Mouse (Mus musculus) forebrain, embryonic 14.5 days (tissue): ENCODE measurements around the gene Slc30a1. TPM values are rescaled to one million over a fixed set of nuclear protein-coding genes. Genes with fewer than 3 reads are reported as not detected.
A peak's percentile ranks its signal among the peaks of the same experiment; 100 is the strongest.

Experiments used
- ATAC-seq: fragments of 200-750 bp; cut with Nextera tagmentation; 2 replicates; pipeline ENCODE4 v1.8.0; 2017; ENCODE audit warnings: mild to moderate bottlenecking, moderate library complexity
- DNase-seq: peaks from one replicate; pipeline ENCODE4 v3.0.0-alpha.2; 2015; ENCODE audit warnings: low spot score
- H3K27ac ChIP-seq: fragments of 300-500 bp; sonication (generic); 2 replicates; pipeline ENCODE4 v1.5.1; 2014; ENCODE audit warnings: low read depth, mild to moderate bottlenecking, control low read depth, low read length, moderate library complexity
- H3K27me3 ChIP-seq: fragments of 300-500 bp; sonication (generic); replicated peaks from 2 replicates; pipeline ENCODE4 v1.6.1; 2014; ENCODE audit warnings: low read length, control low read depth, mixed read lengths; ENCODE audit not compliant: control insufficient read depth, insufficient read depth
- H3K36me3 ChIP-seq: fragments of 300-500 bp; sonication (generic); 2 replicates; pipeline ENCODE4 v1.6.1; 2014; ENCODE audit warnings: low read length, control low read depth; ENCODE audit not compliant: control insufficient read depth, insufficient read depth
- H3K4me1 ChIP-seq: fragments of 300-500 bp; sonication (generic); 2 replicates; pipeline ENCODE4 v1.6.1; 2014; ENCODE audit warnings: antibody characterized with exemption, low read length, control low read depth; ENCODE audit not compliant: control insufficient read depth, insufficient read depth
- H3K4me2 ChIP-seq: fragments of 300-500 bp; sonication (generic); 2 replicates; pipeline ENCODE4 v1.6.1; 2014; ENCODE audit warnings: mild to moderate bottlenecking, control low read depth, low read length
- H3K4me3 ChIP-seq: fragments of 300-500 bp; sonication (generic); 2 replicates; pipeline ENCODE4 v1.5.1; 2014; ENCODE audit warnings: low read depth, low read length, control low read depth
- H3K9ac ChIP-seq: fragments of 300-500 bp; sonication (generic); 2 replicates; pipeline ENCODE4 v1.6.1; 2014; ENCODE audit warnings: mild to moderate bottlenecking, low read length, control low read depth, moderate library complexity
- H3K9me3 ChIP-seq: fragments of 300-500 bp; sonication (generic); replicated peaks from 2 replicates; pipeline ENCODE4 v1.6.1; 2016; ENCODE audit warnings: low read length, control low read depth, mixed read lengths; ENCODE audit not compliant: control insufficient read depth
- WGBS: fragments of 180-500 bp; shearing (Covaris S2); extraction: QIAGEN DNeasy Blood & Tissue Kit; methylation state at CpG from one replicate; pipeline ENCODE4 v1.1.7; 2014; 5-methylcytosine and 5-hydroxymethylcytosine counted together
- polyA plus RNA-seq: library from polyadenylated mRNA; unstranded; fragments of >200 nt; fragmentation: Nextera tagmentation; extraction: Ambion mirVana; gene quantifications from 2 replicates; pipeline ENCODE4 v1.2.1, GENCODE M21; 2014

The Slc30a1 gene
- polyA plus RNA-seq, 1 experiment from 2014 or later = 2.0 TPM

DNA sequence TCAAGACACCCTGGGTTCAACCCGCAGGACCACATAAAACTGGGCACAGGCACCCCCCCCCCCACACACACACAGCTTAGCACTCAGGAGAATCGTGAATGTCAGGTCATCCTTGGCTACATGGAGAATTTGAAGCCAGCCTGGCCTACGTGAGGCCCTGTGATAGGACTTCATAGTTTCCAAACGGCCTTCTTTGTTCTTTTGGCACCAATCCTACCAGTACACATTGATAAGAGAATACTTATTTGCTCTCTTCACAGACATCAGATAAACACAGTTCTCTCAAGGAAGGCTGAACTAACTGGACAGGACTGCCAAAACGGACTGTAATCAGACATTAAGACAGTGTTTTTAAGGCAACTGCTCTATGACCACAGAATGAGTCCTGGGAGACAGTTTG lies 22.9 kb upstream of the Slc30a1 start:
- WGBS = 74% methylated on average over 5 of the region's 5 CpGs
- no peak for DNase-seq
- Histone ChIP-seq H3K9ac (no peak overlapping the region), H3K9me3 (no peaks in the 10 kb centered on the region), H3K4me1 (no peaks in the 10 kb centered on the region), H3K4me2 (no peak overlapping the region), H3K27ac (no peak overlapping the region), H3K4me3 (no peak overlapping the region), H3K36me3 (no peaks in the 10 kb centered on the region), H3K27me3 (no peaks in the 10 kb centered on the region)
- no peak for ATAC-seq

DNA sequence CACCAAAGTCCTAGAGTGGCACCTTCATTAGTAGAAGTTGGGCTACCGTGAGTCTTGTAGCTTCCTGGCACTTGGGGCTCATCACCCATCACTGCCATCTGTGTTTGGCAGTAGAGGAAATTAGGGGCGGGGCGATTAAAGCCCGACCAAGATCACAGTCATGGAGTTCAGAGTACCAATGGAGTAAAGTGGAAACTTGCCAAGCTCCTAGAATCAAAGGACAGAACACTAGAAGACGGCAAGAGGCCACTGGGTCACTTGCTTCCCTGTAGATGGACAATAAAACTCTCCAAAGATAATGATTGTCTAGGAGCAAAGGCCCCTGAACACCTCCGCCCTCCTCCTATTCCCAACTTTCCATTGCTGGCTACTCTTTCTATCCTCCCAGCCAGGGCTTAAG lies 14.7 kb upstream of the Slc30a1 start:
- WGBS = 69% methylated on average over 6 of the region's 6 CpGs
- no peak for ATAC-seq
- no peak overlapping the region for H3K27ac ChIP-seq

DNA sequence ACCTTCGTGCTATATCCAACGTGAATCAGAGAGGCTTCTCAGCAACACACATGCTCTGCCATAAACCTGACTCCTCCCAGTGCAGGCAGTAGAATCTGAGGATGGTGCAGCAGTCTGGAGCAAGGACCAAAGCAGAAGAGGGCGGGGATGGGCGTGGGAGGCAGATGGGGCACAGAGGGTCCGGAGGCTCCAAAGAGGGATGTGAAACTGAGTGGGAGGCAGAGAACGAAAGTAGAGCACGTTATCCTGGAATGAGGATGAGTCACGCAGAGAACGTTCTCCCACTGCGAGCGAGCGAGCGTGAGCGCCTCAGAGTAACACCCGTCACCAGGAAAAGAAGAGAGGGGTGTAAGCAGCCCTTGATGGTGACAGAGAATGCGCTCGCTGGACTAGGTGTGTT lies 12.2 kb upstream of the Slc30a1 start:
- Histone ChIP-seq H3K27ac (no peak overlapping the region), H3K27me3 (no peaks in the 10 kb centered on the region), H3K4me3 (no peak overlapping the region), H3K4me2 (no peak overlapping the region), H3K9me3 (no peaks in the 10 kb centered on the region), H3K9ac (no peak overlapping the region), H3K36me3 (no peaks in the 10 kb centered on the region), H3K4me1 (no peaks in the 10 kb centered on the region)
- 79% methylated on average over 17 of the region's 17 CpGs for WGBS
- ATAC-seq (no peak), DNase-seq (no peak)

More for the DNA sequence above, 14.7 kb upstream of the Slc30a1 start:
- Histone ChIP-seq H3K4me3 (no peak overlapping the region), H3K9ac (no peak overlapping the region), H3K36me3 (no peaks in the 10 kb centered on the region), H3K27me3 (no peaks in the 10 kb centered on the region), H3K4me2 (no peak overlapping the region), H3K4me1 (no peaks in the 10 kb centered on the region), H3K9me3 (no peaks in the 10 kb centered on the region)
- DNase-seq = no peak

DNA sequence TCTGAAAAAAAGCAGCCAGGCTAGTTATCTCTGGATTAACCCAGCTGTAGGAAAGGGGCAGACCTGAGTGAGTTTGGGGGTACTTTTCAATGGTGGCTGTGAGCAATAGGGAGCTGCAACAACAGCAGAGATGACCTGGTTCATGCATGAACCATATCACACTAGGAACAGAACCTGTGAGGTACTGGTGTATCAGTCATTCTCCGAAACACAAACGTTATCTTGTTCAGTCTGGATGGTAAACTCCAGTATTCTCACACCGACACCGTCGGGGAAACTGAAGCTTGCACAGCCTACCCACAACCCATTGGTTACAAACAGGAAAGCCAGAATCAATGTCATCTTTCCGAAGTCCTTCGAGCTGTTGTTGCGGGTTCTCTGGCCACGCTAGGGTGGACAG lies 11.7 kb upstream of the Slc30a1 start:
- WGBS = 95% methylated on average over 9 of the region's 9 CpGs
- H3K9ac ChIP-seq = no peak overlapping the region
- no peak overlapping the region for H3K4me3 ChIP-seq
- no peaks in the 10 kb centered on the region for H3K9me3 ChIP-seq
- H3K4me1 ChIP-seq = no peaks in the 10 kb centered on the region
- DNase-seq (no peak), ATAC-seq (no peak)
- H3K27ac ChIP-seq = no peak overlapping the region
- H3K36me3 ChIP-seq = no peaks in the 10 kb centered on the region
- H3K27me3 ChIP-seq = no peaks in the 10 kb centered on the region
- no peak overlapping the region for H3K4me2 ChIP-seq

DNA sequence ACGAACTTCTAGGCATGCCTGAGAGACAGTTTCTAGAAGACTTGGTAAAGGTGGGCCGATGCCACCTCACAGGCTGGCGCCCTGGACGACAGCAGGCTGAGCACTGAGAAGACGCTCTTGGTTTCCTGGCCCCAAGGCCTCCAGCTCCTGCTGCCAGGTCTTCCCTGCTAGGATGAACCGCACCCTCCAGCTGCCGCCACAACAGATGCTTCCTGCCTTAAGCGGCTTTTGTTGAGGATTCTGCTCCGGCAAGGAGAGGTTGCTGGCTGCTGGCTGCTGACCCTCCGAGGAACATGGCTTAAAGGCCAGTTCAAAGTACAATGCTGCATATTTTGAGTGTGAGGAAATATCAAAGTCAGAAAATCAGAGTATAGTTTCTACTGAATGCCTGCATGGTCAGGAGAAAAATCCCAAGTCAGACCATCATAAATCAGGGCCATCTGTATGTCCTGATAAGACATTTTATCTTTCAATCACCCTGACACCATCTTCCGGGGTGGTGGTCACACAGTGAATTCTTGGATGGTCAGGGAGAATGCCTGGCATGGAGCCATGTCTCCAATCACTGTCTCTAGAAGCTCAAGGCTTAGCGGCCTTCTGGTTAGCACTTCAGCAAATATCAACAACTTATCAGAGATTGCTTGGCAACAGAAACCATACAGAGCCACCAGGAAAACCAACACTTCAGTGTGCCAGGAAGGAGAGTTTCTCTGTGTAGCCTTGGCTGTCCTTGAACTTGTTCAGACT lies 9.6 kb upstream of the Slc30a1 start:
- DNase-seq = no peak
- Histone ChIP-seq H3K4me2 (no peak overlapping the region), H3K4me1 (no peaks in the 10 kb centered on the region), H3K4me3 (no peak overlapping the region), H3K36me3 (no peaks in the 10 kb centered on the region), H3K9ac (no peak overlapping the region), H3K27me3 (no peaks in the 10 kb centered on the region), H3K9me3 (no peaks in the 10 kb centered on the region), H3K27ac (no peak overlapping the region)
- ATAC-seq = no peak
- 79% methylated on average over 12 of the region's 12 CpGs for WGBS

DNA sequence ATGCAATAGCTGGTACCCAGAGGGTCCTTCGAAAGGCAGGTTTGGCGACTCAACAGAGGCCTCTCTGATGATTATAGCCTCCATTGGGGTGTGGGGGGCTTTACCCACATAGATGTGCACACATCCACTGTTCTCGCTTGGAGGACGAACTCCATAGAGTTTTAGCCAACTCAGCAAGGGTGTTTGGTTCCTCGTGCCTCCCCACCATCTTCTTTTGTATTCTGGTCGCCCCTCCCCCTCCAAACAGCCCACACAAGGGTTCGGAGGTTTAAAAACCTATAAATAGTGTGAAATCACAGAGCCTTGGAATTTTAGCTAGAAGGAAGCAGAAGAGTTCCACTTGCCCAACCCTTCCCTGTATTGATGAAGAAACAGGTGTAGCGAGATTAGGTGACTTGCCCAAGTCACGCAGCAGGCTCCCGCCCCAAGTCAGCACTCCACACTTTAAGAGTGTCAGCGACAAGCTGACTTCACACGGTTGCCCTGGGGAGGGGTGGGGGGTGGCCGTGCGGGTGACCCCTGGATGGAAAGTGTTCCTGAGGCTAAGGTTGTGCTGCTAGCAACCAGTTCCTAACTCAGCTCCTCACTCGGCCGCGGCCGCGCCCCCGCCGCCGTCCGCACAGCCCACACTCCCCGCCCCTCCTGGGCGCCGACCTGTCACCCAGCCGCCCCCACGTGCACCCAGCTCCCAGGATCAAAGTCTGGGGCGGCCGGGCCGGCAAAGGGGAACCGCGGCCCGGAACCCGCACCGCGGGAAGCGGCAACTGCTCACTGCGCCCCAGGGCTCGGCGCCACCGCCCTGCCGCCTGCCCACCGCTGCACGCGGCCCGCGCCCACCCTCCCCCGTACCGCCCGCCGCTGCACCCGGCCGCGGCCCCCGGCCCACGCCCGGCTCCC lies 682 bp upstream of the Slc30a1 start:
- peaks cover 8% of the 10 kb centered on the region; the same call in 1 of the 2 replicates for H3K36me3 ChIP-seq
- WGBS = 3% methylated on average over 41 of the region's 58 CpGs
- no peaks in the 10 kb centered on the region for H3K9me3 ChIP-seq
- H3K27me3 ChIP-seq = no peaks in the 10 kb centered on the region
- ATAC-seq (peak; percentile 62), DNase-seq (no peak)
- H3K4me2 ChIP-seq = peak overlapping the region; percentile 80
- H3K4me1 ChIP-seq = peaks cover 23% of the 10 kb centered on the region
- H3K4me3 ChIP-seq = peak overlapping the region; percentile 86
- H3K9ac ChIP-seq = peak overlapping the region; percentile 73
- H3K27ac ChIP-seq = peak overlapping the region; percentile 50; the same call in 1 of the 2 replicates

DNA sequence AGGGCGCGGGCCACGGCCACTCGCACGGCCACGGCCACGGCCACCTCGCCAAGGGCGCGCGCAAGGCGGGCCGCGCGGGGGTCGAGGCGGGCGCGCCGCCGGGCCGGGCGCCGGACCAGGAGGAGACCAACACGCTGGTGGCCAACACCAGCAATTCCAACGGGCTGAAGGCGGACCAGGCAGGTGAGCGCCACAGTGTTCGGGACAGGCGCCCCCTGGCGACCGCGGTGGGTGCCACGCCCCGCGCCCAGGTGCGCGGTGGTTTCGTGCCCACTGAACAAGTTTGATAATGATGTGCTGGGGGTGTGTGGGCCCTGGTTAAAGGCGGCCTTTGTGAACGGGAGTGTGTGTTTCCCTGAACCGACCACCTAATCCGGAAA lies 854 bp downstream of the Slc30a1 start:
- peak; percentile 33 for ATAC-seq
- Histone ChIP-seq H3K36me3 (peaks cover 14% of the 10 kb centered on the region; the same call in 1 of the 2 replicates), H3K27ac (peak overlapping the region; percentile 89), H3K4me1 (peaks cover 23% of the 10 kb centered on the region), H3K9me3 (no peaks in the 10 kb centered on the region), H3K9ac (peak overlapping the region; percentile 87), H3K4me2 (peak overlapping the region; percentile 88), H3K27me3 (no peaks in the 10 kb centered on the region), H3K4me3 (peak overlapping the region; percentile 86)
- DNase-seq = peak; percentile 70
- WGBS = under 1% methylated on average over 43 of the region's 43 CpGs

DNA sequence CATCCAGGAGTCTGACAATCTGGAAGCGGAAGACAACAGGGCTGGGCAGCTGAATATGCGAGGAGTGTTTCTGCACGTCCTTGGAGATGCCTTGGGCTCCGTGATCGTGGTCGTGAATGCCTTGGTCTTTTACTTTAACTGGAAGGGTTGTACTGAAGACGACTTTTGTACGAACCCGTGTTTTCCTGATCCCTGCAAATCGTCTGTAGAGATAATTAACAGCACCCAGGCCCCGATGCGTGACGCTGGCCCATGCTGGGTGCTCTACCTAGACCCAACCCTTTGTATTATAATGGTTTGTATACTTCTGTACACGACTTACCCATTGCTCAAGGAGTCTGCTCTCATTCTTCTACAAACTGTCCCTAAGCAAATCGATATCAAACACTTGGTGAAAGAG lies 2.3 kb downstream of the Slc30a1 start:
- Histone ChIP-seq H3K27me3 (no peaks in the 10 kb centered on the region), H3K4me1 (peaks cover 23% of the 10 kb centered on the region), H3K27ac (no peak overlapping the region), H3K4me2 (peak overlapping the region; percentile 88), H3K9ac (no peak overlapping the region), H3K36me3 (peaks cover 14% of the 10 kb centered on the region; the same call in 1 of the 2 replicates), H3K4me3 (peak overlapping the region; percentile 86), H3K9me3 (no peaks in the 10 kb centered on the region)
- no peak for ATAC-seq
- 91% methylated on average over 15 of the region's 15 CpGs for WGBS
- DNase-seq = no peak

DNA sequence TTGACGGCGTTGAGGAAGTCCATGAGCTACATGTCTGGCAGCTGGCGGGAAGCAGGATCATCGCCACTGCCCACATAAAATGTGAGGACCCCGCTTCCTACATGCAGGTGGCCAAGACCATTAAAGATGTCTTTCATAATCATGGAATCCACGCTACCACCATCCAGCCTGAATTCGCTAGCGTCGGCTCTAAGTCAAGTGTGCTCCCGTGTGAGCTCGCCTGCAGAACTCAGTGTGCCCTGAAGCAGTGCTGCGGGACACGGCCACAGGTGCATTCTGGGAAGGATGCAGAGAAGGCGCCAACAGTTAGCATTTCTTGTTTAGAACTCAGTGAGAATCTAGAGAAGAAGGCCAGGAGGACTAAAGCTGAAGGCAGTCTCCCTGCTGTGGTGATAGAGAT lies 2.7 kb downstream of the Slc30a1 start:
- H3K9ac ChIP-seq = no peak overlapping the region
- no peak overlapping the region for H3K27ac ChIP-seq
- peaks cover 14% of the 10 kb centered on the region; the same call in 1 of the 2 replicates for H3K36me3 ChIP-seq
- whole genome bisulfite sequencing = 92% methylated on average over 14 of the region's 14 CpGs
- H3K27me3 ChIP-seq = no peaks in the 10 kb centered on the region
- ATAC-seq = no peak
- H3K9me3 ChIP-seq = no peaks in the 10 kb centered on the region
- DNase-seq = no peak
- H3K4me2 ChIP-seq = no peak overlapping the region
- peaks cover 23% of the 10 kb centered on the region for H3K4me1 ChIP-seq
- no peak overlapping the region for H3K4me3 ChIP-seq
